Mouse (Mus musculus) spleen, adult 2 months (tissue): ENCODE measurements around the gene Gm5737. TPM values are rescaled to one million over a fixed set of nuclear protein-coding genes. Genes with fewer than 3 reads are reported as not detected.

ENCODE experiments used
- DNase-seq, 2 experiments: peaks; one replicate each; pipeline versions ENCODE4 v3.0.0 to v3.0.0-alpha.2; 2012 to 2021; ENCODE audit warnings: low spot score in 2 of 2, low read depth in 1 of 2
- H3K27ac ChIP-seq: fragments of 200-500 bp; 2 replicates; pipeline ENCODE4 v1.5.1; 2012; ENCODE audit warnings: low read length, inconsistent platforms; ENCODE audit not compliant: insufficient read depth
- H3K27me3 ChIP-seq: fragments of 200-500 bp; 2 replicates; pipeline ENCODE4 v1.6.1; 2012; ENCODE audit warnings: mild to moderate bottlenecking, moderate library complexity, low read length, inconsistent platforms; ENCODE audit not compliant: control insufficient read depth, insufficient read depth
- H3K36me3 ChIP-seq: fragments of 200-500 bp; 2 replicates; pipeline ENCODE4 v1.6.1; 2012; ENCODE audit warnings: mild to moderate bottlenecking, low read length, inconsistent platforms; ENCODE audit not compliant: control insufficient read depth, insufficient read depth
- H3K4me1 ChIP-seq: fragments of 200-500 bp; 2 replicates; pipeline ENCODE4 v1.6.1; 2011; ENCODE audit warnings: inconsistent platforms; ENCODE audit not compliant: control insufficient read depth, insufficient read depth, insufficient read length
- H3K4me3 ChIP-seq: fragments of 200-500 bp; 2 replicates; pipeline ENCODE4 v1.5.1; 2011; ENCODE audit warnings: mild to moderate bottlenecking, inconsistent platforms; ENCODE audit not compliant: insufficient read depth, insufficient read length; ENCODE audit errors: extremely low read depth
- CTCF ChIP-seq: fragments of 200-500 bp; IDR thresholded peaks from 2 replicates; pipeline ENCODE4 v1.5.1; 2011; ENCODE audit warnings: mild to moderate bottlenecking, inconsistent platforms; ENCODE audit not compliant: insufficient read depth, insufficient read length, insufficient replicate concordance; ENCODE audit errors: extremely low read depth
- POLR2A ChIP-seq: fragments of 200-500 bp; IDR thresholded peaks from 2 replicates; pipeline ENCODE4 v1.6.1; 2011; ENCODE audit warnings: low read depth, low read length, inconsistent platforms
- WGBS: fragments of 180-500 bp; shearing (Covaris S2); methylation state at CpG from one replicate; pipeline ENCODE4 v1.1.7; 2018; 5-methylcytosine and 5-hydroxymethylcytosine counted together
- polyA plus RNA-seq: library from polyadenylated mRNA; depleted of rRNA; stranded (reverse); fragments of >200 nt; gene quantifications from 2 replicates; pipeline ENCODE4 v1.2.3, GENCODE M21; 2012; rRNA removed

Gm5737 gene
- polyA plus RNA-seq, 1 experiment, result not detected

- no peak for DNase-seq
- H3K27ac ChIP-seq, result peak overlapping the region; percentile 44; the same call in 1 of the 2 replicates
- no peaks in the 10 kb centered on the region for H3K27me3 ChIP-seq
- TF ChIP-seq POLR2A (no peak), CTCF (no peak)
- H3K4me3 ChIP-seq, result no peak overlapping the region
- H3K4me1 ChIP-seq, result no peaks in the 10 kb centered on the region
- WGBS, result 68% methylated on average over 7 of the region's 7 CpGs
- H3K36me3 ChIP-seq, result no peaks in the 10 kb centered on the region
Measured at GRCm38 (mm10) chr7:120874764-120875539, 62.8 kb downstream of the Gm5737 start.

- Histone ChIP-seq H3K27ac (no peak overlapping the region), H3K4me1 (no peaks in the 10 kb centered on the region), H3K4me3 (no peak overlapping the region), H3K36me3 (no peaks in the 10 kb centered on the region), H3K27me3 (no peaks in the 10 kb centered on the region)
- 78% methylated on average over 3 of the region's 3 CpGs for WGBS
- TF ChIP-seq CTCF, result no peak
- TF ChIP-seq POLR2A, result no peak
- no peak for DNase-seq
Measured at GRCm38 (mm10) chr7:120875540-120876388, 63.6 kb downstream of the Gm5737 start.

- Histone ChIP-seq H3K27me3 (no peaks in the 10 kb centered on the region), H3K36me3 (no peaks in the 10 kb centered on the region), H3K27ac (no peak overlapping the region), H3K4me3 (no peak overlapping the region), H3K4me1 (no peaks in the 10 kb centered on the region)
- 89% methylated on average over 6 of the region's 6 CpGs for WGBS
- DNase-seq, result no peak
- no peak for TF ChIP-seq CTCF
- TF ChIP-seq POLR2A, result no peak
Measured at GRCm38 (mm10) chr7:120878271-120878670, 66.1 kb downstream of the Gm5737 start.

GRCm38 (mm10) chr7:120879972-120880371 lies 67.8 kb downstream of the Gm5737 start:
- WGBS, result 88% methylated on average over 3 of the region's 3 CpGs
- Histone ChIP-seq H3K27me3 (no peaks in the 10 kb centered on the region), H3K4me3 (no peak overlapping the region), H3K27ac (no peak overlapping the region), H3K4me1 (no peaks in the 10 kb centered on the region), H3K36me3 (no peaks in the 10 kb centered on the region; the same call in 1 of the 2 replicates)
- no peak for DNase-seq
- TF ChIP-seq CTCF (no peak), POLR2A (no peak)

- Histone ChIP-seq H3K4me1 (no peaks in the 10 kb centered on the region), H3K27me3 (no peaks in the 10 kb centered on the region), H3K4me3 (no peak overlapping the region), H3K36me3 (no peaks in the 10 kb centered on the region; the same call in 1 of the 2 replicates), H3K27ac (no peak overlapping the region)
- TF ChIP-seq CTCF, result no peak
- TF ChIP-seq POLR2A, result no peak
- DNase-seq, result no peak
- 96% methylated on average over 4 of the region's 4 CpGs for WGBS
Measured at GRCm38 (mm10) chr7:120880770-120881169, 68.6 kb downstream of the Gm5737 start.

Other genes with a start within 250 kb of the Gm5737 start
- 20.7 and 21.4 TPM in 2 replicates for gene Uqcrc2, start 177.2 kb upstream of the Gm5737 start, polyA plus RNA-seq
- not detected in 2 replicates for gene Pdzd9, start 142.0 kb upstream of the Gm5737 start, polyA plus RNA-seq
- 10.2 and 17.4 TPM in 2 replicates for gene Mosmo, start 134.7 kb upstream of the Gm5737 start, polyA plus RNA-seq
- gene Vwa3a, start 73.0 kb upstream of the Gm5737 start, polyA plus RNA-seq, result 0.01 and 0.02 TPM in 2 replicates
- gene Eef2k, start 30.5 kb downstream of the Gm5737 start, polyA plus RNA-seq, result 15.8 and 18.4 TPM in 2 replicates
- 14.2 and 16.7 TPM in 2 replicates for gene Polr3e, start 105.4 kb downstream of the Gm5737 start, polyA plus RNA-seq
- gene Cdr2, start 169.9 kb downstream of the Gm5737 start, polyA plus RNA-seq, result 29.4 and 57.4 TPM in 2 replicates
- gene Mfsd13b, start 170.1 kb downstream of the Gm5737 start, polyA plus RNA-seq, result 0.11 TPM in 2 replicates
- gene Mettl9, start 222.1 kb downstream of the Gm5737 start, polyA plus RNA-seq, result 8.0 and 15.1 TPM in 2 replicates